Mouse (Mus musculus): ENCODE measurements around the gene Apbb1ip.

DNA sequence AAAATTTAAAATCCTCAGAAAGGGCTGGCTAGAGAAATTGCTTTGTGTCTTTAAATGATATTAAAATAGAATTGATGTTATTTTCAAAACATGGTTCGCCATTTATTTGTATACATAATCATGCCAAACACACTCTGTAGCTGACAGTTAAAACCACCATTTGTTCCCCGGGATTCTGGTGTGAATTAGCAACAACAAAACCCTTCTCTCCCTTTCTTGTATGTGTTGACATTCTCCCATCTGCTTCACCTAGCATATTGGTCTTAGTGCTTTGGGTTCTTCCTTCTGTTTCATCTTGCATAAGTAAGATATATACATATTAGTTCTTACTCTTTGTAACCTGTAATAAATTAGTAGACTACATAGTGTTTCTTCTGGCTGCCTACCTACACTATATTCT is 144.8 kb downstream of the Apbb1ip start:
- TF ChIP-seq CTCF (IDR thresholded peaks at IDR 0.05; ENCODE audit: low read depth, low read length): no peak
- TF ChIP-seq POLR2A (IDR thresholded peaks at IDR 0.05; ENCODE audit: extremely low read depth, insufficient read depth, low read length): no peak
